Mouse (Mus musculus) bone marrow macrophage, adult 2 months (primary cell): ENCODE data around the gene Gm21962.

Experiments used
- CTCF ChIP-seq: IDR thresholded peaks from 2 replicates; pipeline ENCODE4 v1.5.1; 2012; ENCODE audit warnings: low read depth, mild to moderate bottlenecking, low read length, moderate library complexity
- POLR2A ChIP-seq: IDR thresholded peaks from 2 replicates; pipeline ENCODE4 v1.6.1; 2012; ENCODE audit warnings: mild to moderate bottlenecking, low read depth, low read length, borderline replicate concordance

DNA sequence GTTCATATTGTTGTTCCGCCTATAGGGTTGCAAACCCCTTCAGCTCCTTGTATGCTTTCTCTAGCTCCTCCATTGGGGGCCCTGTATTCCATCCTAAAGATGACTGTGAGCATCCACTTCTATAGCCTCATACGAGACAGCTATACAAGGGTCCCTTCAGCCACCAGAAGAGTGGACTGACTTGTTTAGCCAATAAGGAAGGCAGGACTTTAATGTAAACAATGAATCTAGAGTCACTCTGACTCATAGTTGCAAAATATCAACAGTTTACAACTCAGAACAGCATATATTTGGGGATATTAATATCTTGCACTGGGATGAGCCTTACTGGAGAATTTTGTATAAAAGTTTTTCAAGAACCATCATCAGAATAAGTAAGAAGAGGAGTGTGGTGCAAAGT lies 15.6 kb downstream of the Gm21962 start:
- TF ChIP-seq CTCF (no peak), POLR2A (no peak)
